Mouse (Mus musculus): ENCODE data around the gene 1700056E22Rik.

1700056E22Rik gene

DNA sequence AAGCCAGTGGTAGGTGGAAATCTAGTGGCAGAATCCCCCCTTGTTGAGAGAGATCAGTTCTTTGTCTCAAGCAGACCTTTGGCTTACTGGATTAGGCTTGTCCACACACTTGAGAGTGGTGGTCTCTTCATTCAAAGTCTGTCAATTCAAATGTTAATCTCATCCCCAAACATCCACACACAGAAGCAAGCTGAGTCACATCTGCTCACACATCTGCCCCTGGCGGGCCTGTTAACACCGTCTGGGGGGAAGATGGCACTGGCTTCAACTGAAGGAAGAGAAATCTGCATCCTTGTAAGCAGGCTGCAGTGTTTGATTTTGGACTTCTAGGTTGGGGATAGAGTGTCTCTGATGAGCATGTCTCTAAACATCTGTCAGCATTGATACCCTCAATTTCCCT lies 10.1 kb downstream of the 1700056E22Rik start:
- CTCF ChIA-PET: interaction anchor here (1.2 kb wide), 1 partner anchor 20 kb away, joined by 3 read pairs; no protein-coding TSS in a partner anchor

DNA sequence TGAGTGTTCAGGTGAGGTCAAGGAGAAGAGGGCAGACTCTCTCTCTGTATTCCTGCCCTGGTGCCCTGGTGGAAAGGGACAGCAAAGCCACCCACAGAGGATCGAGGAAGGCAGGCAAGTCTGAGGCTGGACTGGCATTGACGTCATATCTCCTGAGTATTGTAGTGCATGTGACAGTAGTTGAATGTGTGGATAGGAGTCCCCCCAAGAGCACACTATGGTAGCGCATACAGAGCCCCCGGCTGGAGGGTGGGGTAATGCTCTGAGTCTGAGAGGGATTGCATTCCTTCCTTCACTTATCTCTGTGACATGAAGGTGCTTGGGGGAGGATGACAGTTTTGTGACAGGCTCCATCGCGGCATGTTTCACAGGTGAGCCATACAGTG lies 14.4 kb downstream of the 1700056E22Rik start:
- CTCF ChIA-PET: no interaction called here

DNA sequence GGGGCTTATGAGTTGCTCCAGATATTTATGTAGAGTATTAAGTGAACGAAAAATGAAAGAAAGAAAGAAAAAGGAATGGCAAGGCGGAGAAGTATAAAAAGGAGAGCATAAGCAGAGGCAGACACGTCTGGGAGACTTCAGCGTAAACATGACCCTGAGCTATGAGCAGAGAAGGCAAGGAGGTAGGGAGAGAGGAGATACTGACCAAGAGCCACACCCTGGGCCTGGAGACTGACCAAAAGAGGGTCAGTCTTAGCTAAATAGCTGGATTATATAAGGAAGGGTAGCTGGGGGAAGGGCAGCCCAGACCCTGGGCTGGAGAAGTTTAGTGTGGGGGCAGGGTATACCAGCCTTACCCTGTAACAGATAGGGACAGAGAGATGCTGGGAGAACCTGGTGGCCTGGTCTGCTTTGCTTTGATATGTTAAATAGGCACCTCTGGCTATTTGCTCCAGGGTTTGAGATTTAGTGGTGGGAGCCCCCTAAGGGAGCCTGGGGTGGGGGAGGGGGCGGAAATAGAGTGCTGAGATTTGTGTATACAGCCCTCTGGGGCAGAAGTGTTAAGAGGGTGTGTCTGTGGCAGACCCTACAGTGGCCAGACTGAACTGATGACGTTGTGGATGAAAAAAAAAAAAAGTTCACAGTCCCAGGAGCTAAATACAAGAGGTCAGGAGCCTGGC lies 14.9 kb downstream of the 1700056E22Rik start:
- CTCF ChIA-PET: no interaction called here

DNA sequence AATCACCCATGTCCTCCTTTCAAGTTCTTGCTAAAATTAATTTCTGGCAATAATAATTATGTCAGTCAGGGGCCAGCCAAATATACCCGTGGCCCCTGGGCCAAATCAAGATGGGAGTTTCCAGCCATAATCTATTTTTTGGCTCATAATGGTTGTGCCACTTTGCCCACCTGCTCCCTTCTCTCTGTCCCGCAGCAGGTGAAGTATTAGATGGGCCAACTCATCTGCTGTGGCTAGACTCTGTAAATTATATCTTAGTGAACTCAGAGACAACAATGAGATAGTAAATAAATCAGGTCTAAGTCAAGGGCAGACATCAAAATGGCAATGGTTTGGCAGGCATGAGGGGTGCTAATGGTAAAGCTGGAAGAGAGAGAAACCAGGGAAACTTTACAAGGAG lies 16.5 kb downstream of the 1700056E22Rik start:
- CTCF ChIA-PET: no interaction called here

DNA sequence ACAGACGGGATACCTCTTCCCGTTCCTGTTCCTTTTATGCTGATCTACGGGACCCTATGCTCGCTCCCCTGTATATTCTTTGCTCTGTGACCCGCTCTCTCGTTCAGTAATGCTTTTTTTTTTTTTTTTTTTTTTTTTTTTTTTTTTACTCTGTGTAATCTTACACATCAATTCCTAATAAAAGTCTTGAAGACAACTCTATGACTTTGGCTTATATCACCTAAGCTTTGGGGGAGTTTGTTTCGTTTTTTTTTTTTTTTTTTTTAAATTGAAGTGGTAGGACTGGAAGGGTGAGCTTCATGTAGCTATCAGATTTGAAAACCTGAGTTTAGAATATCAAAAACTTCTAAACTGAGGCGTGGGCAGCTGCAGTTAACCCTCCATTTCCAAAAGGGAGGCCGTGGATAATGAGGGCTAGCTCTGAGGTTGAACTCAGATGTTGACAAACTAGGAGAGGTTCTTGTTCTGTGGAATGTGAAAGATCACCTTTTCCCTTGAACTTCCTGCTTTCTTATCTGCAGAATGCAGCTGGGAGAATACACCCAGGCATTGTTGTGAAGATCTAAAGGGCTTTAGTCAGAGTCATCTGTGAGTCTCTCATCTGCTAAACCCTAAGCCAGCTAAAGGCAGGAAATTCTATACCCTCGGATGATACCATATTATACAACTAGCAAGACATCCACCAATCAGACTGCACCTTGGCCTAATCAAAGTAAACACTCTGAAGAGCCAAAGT lies 17.9 kb downstream of the 1700056E22Rik start:
- CTCF ChIA-PET: interaction anchor here (0.7 kb wide), 1 partner anchor 222 kb away, joined by 4 read pairs; no protein-coding TSS in a partner anchor

DNA sequence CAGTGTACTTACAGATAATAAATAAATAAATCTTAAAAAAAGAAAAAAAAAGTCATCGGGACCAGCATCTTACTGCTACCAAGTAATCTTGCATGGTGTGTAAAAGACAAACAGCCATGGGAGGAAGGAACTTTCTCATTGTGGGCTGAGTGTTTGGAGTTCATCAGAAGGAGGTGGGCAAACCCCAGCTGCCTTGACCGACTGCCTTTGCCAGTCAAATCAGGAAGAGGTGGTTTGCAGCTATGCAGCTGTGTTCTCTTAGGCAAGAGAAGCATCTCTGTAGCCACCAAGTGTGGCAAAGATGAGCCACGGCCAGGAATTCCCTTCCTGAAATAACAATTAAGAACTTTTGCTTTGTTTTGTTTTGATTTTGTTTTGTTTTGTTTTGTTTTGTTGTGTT lies 20.0 kb downstream of the 1700056E22Rik start:
- CTCF ChIA-PET: no interaction called here

DNA sequence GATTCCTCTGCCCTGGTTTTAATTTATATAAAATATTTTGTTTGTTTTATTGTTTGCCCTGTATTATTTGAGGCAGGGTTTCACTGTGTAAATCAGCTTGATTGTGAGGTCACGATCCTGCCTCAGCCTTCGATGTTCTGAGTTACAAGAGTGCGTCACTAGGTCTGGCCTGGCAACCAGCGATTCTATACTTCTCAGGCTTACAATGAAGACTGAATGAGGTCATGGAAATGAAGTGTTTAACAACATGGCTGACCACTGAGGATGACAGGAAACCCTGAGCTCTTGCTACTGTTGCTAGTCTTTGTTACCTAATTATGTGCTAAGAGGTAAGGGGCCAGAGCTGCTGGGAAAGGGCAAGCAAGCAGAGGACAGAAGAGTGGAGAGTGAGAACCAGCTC lies 21.0 kb downstream of the 1700056E22Rik start, which contains the start of gene Dusp10:
Gene Dusp10 (plus strand): TSS at position 197 of the 400 bp plus-strand sequence.
- CTCF ChIA-PET: interaction anchor here (0.6 to 0.7 kb wide), 3 partner anchors 10 to 1316 kb away, joined by 3 to 4 read pairs (median 4); no protein-coding TSS in a partner anchor

DNA sequence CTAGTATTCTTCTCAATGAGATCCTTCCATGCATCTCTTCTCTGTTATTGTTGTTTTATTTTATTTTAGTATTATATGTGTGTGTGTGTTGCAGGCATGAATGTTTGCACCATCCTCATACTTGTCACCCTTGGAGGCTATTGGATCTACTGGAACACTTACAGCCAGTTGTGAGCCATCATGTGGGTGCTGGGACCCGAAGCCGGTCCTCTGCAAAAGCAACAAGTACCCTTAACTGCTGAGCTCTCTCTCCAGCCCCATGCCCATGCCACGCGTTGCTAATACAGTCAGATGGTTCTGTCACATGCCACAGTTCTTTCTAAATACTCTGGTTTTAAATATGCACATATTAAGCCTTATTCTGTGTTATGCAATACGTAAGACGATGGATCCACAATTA lies 22.8 kb downstream of the 1700056E22Rik start:
- CTCF ChIA-PET: no interaction called here

DNA sequence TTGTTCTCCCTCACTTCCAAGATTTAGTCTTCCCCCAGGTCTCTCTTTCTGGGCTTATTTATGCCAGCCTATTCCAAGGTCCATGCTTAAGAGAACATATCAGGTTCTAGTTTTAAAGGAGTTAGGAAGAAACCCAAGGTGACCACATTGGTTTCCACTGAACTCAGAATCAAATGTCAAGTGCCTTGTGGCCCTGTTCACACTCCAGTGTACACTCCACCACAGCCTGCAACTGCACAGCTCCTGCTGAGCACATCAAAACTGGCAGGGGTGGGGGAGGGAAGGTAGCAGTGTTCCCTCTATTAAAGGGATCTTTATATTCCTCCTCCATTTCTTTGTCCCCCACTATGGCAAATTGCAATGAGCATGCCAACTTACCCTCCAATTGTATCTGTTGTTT lies 28.0 kb downstream of the 1700056E22Rik start:
- CTCF ChIA-PET: no interaction called here

DNA sequence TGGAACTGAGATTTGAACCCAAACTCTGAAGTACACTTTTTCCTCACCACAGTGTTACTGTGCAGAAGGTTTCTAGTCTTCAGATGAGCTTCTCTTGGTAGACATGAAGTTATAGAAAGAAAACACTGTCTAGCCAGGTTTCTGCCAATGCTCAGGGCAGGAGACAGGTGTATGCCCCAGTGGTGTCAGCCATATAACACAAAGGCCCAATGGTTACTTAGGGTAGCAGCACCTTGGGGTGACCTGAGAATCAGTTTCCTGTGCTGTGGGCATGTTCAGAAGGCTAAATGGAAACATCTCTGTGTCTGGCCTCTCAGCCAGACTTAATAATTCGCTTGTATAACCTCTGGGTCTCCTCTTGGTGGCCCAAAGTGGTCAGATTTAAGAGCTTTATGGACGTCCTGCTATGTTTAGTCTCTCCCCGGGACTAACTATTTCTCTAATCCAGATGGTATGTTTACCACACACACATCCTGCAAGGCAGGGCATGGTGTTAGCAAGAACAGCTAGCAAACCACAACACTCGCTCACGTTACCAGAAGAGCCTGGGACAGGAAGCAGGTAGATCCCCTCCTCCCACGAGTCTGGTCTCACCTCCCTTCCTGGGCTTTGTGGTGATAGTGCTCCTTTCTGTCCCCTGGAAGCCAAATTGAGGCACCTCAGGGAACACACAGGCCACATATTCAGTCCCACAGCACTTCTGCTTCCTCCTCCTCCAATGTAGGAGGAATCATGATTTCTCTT lies 28.6 kb downstream of the 1700056E22Rik start:
- CTCF ChIA-PET: no interaction called here

DNA sequence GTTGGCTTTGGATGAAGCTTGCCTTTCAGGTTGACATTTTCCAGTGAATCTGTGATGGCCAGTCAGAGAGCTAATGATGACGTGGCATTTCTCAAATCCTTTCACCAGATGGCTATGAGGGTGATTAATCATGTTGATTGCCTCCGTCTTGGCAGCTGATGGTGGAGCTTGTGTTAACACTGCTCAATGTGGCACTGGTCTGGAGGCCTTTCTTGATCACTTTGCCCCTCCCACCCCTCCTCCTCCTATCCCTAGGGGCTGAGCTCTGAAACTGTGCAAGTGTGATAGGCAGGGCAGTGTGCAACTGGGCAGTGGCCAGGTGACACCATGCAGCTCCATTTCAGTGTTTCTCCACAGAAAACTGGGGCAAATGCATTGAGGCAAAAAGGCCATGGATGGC lies 29.8 kb downstream of the 1700056E22Rik start:
- CTCF ChIA-PET: interaction anchor here (0.8 kb wide), 1 partner anchor 20 kb away, joined by 3 read pairs; no protein-coding TSS in a partner anchor

DNA sequence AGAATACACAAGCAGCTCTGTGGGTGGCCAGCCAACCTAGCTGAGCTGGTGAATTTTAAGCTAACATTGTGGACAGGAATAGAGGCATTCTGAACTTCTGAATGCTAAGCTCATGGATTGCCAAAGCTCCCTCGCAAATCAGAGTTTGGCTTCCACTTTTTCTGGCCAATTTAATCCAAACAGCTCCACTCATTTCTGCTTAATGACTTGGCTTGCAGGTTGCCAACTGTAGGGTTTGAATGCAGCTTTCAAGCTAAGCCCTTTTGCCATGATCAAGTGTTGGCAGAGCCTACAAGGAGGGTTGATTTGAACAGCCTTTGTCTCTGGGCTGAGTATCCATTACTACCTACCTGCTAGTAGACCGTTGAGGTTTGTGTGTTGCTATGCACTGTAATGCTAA lies 31.6 kb downstream of the 1700056E22Rik start:
- CTCF ChIA-PET: interaction anchor here (0.7 kb wide), 1 partner anchor 47 kb away, joined by 3 read pairs; no protein-coding TSS in a partner anchor

DNA sequence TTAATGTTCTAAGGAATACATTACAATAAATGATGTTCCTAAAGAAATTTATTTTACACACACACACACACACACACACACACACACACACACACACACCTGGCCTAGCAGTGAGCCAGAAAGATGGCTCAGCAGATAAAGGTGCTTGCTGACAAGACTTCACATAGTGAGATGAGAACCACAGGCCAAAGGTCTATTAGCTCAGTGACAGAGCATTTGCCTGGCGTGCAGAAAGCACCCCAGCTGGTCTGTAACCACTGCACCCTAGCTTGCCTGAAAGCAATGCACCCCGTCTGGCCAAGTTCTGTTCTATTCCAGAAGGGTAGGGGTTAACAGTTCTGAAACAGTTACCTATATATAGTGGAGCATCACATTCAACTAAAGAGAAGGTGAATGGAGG lies 36.9 kb downstream of the 1700056E22Rik start:
- CTCF ChIA-PET: interaction anchor here (0.7 kb wide), 1 partner anchor 1488 kb away, joined by 6 read pairs; no protein-coding TSS in a partner anchor

DNA sequence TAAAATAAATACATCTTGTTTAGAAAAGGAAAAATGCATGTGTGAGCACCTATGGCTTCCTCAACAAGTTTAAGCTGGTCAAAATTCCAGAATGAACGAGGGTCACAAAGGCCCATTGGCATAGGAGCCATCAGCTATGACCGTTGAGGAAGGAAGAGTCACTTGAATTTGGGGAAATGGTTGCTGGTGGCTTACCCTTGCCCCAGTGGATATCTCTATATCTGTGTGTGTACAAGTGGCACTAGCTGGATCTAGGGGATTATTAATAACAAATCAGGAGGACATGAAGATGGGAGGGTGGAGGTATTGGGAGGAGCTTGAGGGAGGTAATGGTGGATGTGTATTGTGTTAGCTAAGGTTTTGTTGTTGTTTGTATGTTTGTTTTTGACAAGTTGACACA lies 42.2 kb downstream of the 1700056E22Rik start:
- CTCF ChIA-PET: interaction anchor here (1.0 kb wide), 1 partner anchor 16 kb away, joined by 3 read pairs; no protein-coding TSS in a partner anchor

DNA sequence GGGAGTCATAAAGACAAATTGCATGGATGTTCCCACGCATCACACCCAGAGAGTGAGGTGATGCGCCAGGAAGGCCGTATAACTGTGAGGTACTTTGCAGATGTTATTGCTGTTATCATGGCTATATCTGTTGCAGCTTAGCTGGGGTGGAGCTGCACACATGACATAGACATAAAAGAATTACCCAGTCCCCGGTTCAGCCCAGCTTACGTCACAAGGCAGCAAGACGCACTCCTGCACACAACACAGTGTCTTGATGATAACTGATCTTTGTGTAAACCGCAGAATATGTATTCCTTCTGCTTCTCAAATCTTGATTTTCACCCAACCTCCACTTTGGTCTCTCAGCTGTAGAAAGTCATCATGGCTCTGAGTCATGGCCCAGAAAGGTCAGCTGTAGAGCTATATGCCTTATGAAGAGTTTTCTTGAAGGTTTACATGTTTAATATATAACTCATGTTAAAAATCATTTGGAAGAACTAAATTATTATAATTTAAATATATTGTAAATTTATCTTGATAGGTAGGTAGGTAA lies 46.3 kb downstream of the 1700056E22Rik start:
- CTCF ChIA-PET: no interaction called here

Data from spleen, embryonic (tissue).